Mouse (Mus musculus): Measurements from ENCODE around the gene Sf3b4. TPM values are rescaled to one million over a fixed set of nuclear protein-coding genes. Genes with fewer than 3 reads are reported as not detected.
"Not testable (repeated sequence)": the region's sequence is repeated elsewhere in the genome, so short reads cannot be mapped to it uniquely, and the experiment has no call there.

Sf3b4 gene
- polyA plus RNA-seq, 1 experiment from 2014 or later = 146 TPM

DNA sequence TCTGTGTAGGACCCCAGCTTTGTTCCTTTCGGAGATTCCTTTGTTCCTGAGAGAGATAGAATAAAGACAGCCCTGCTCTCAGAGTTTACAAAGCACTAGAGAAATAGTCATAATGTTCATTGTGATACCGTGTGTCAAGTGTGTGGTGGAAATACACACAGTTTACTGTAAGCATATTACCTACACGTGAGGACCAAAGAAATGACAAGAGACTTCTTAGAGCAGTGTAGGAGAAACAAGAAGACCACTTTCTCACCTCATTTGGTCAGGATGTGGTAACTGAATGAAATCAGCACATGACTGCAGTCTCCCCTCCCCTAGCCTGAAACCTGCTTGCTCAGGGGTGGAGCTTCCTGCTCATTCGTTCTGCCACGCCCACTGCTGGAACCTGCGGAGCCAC, 26.0 kb downstream of the Sf3b4 start:
- H3K4me1 ChIP-seq (replicated peaks) = peaks cover 16% of the 10 kb centered on the region
- H3K36me3 ChIP-seq = peaks cover 16% of the 10 kb centered on the region
- H3K9ac ChIP-seq = peak overlapping the region; percentile 34
- H3K27me3 ChIP-seq = peaks cover 3% of the 10 kb centered on the region; the same call in 1 of the 2 replicates
- H3K27ac ChIP-seq (replicated peaks) = peak overlapping the region; percentile 95
- no peaks in the 10 kb centered on the region for H3K9me3 ChIP-seq
- H3K4me3 ChIP-seq = peak overlapping the region; percentile 62
- WGBS = 7% methylated on average over 6 of the region's 6 CpGs
- ATAC-seq (ENCODE audit: low FRiP score, low read depth) = peak; percentile 20
- peak overlapping the region; percentile 96 for H3K4me2 ChIP-seq

DNA sequence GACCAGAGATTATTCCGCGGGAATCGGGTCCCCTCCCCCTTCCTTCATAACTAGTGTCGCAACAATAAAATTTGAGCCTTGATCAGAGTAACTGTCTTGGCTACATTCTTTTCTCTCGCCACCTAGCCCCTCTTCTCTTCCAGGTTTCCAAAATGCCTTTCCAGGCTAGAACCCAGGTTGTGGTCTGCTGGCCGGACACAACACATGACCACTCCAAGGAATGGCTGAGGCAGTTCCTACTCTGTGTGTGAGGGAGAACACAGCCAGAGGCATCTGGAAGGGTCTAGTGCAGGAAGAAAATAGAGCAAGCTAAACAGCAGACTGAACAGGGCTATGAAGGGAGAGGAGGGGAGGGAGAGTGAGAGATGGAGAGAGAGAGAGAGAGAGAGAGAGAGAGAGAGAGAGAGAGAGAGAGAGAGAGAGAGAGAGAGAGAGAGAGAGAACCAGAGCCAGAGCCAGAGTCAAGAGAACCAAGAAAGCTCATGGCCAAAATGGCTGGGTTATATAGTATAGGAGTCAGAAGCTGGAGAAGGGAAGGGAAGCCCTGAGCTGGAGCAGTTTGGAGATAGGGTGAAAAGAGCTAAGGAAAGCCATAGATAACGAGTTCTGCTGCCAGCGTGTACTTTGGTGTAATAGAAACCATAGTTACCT, 26.6 kb downstream of the Sf3b4 start:
- Histone ChIP-seq H3K4me2 (peak overlapping the region; percentile 96), H3K36me3 (peaks cover 14% of the 10 kb centered on the region), H3K4me1 (replicated peaks) (peaks cover 16% of the 10 kb centered on the region), H3K4me3 (peak overlapping the region; percentile 62; the same call in 1 of the 2 replicates)
- H3K9me3 ChIP-seq; H3K9ac ChIP-seq; H3K27ac ChIP-seq (replicated peaks); ATAC-seq (ENCODE audit: low FRiP score, low read depth); H3K27me3 ChIP-seq: not testable (repeated sequence)
- WGBS = 32% methylated on average over 8 of the region's 8 CpGs

DNA sequence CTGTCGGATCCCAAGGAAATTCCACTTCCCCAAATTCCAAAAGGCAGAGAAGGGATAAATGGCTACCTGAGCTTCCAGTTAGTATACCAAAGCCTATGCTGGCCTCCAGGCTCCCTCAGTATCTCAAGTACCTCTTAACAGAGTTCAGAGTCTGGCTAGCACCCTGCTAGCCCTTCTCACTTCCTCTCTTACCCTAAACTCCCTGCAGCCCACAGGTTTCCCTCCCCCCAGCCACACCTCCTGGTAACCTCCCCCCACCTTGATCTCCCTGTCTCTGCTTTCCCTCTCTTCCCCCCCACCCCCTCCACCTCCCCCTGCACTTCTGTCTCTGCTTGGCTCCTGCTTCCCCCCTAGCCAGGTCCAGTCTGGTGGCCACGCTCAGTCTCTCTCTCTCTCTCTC, 27.6 kb downstream of the Sf3b4 start:
- Histone ChIP-seq H3K27me3 (peaks cover 3% of the 10 kb centered on the region; the same call in 1 of the 2 replicates), H3K9me3 (no peaks in the 10 kb centered on the region), H3K4me2 (no peak overlapping the region), H3K27ac (replicated peaks) (no peak overlapping the region), H3K4me3 (no peak overlapping the region), H3K9ac (no peak overlapping the region), H3K36me3 (peaks cover 3% of the 10 kb centered on the region; the same call in 1 of the 2 replicates), H3K4me1 (replicated peaks) (peaks cover 16% of the 10 kb centered on the region)
- 64% methylated on average over 2 of the region's 2 CpGs for WGBS
- ATAC-seq (ENCODE audit: low FRiP score, low read depth) = no peak

DNA sequence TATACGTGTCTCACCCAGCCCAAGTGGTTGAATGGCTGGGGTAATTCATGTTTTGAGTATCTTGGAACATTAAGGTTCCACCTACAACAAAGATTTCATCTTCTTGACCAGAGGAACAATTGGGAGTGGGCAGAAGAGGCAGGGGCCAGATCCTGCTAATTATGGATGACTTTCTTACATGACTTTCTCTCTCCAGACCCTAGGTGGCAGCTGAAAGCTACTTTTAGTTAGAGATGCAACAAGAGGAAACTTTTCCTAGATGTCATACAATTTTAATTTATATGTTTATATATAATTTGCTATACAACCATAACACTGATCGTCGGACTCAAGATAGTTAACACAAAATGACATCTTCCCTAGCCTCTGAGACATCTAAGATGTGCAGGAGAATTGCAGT, 35.7 kb downstream of the Sf3b4 start:
- 88% methylated on average over 3 of the region's 3 CpGs for WGBS
- H3K9ac ChIP-seq = no peak overlapping the region
- H3K9me3 ChIP-seq = no peaks in the 10 kb centered on the region
- H3K4me1 ChIP-seq (replicated peaks) = no peaks in the 10 kb centered on the region
- no peak overlapping the region for H3K4me2 ChIP-seq
- H3K36me3 ChIP-seq = no peaks in the 10 kb centered on the region
- H3K27me3 ChIP-seq = no peaks in the 10 kb centered on the region
- H3K4me3 ChIP-seq = no peak overlapping the region
- H3K27ac ChIP-seq (replicated peaks) = no peak overlapping the region
- no peak for ATAC-seq (ENCODE audit: low FRiP score, low read depth)

DNA sequence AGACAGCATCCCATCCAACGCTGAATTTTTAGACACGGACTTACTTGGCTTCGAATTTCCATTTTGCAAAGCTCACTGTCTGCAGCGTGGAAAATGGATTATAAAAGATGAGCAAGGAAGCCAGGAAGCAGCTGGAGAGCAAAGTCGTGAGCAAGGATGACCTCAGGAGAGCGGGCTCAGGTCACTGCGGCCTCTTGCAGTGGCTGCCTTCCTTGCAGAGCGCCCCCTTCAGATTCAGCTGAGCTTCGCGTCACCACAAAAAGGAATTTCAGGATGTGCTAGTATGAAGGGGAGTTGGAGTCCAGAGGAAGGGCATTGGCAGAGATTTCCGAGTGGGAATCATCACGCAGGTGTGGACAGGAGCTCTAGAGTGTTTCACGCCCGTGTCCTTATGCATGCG, 37.1 kb downstream of the Sf3b4 start:
- H3K27ac ChIP-seq (replicated peaks) = no peak overlapping the region
- H3K4me1 ChIP-seq (replicated peaks) = no peaks in the 10 kb centered on the region
- no peaks in the 10 kb centered on the region for H3K36me3 ChIP-seq
- H3K9me3 ChIP-seq = no peaks in the 10 kb centered on the region
- H3K4me3 ChIP-seq = no peak overlapping the region
- no peaks in the 10 kb centered on the region for H3K27me3 ChIP-seq
- WGBS = 22% methylated on average over 15 of the region's 15 CpGs
- ATAC-seq (ENCODE audit: low FRiP score, low read depth) = no peak
- H3K4me2 ChIP-seq = no peak overlapping the region
- no peak overlapping the region for H3K9ac ChIP-seq

DNA sequence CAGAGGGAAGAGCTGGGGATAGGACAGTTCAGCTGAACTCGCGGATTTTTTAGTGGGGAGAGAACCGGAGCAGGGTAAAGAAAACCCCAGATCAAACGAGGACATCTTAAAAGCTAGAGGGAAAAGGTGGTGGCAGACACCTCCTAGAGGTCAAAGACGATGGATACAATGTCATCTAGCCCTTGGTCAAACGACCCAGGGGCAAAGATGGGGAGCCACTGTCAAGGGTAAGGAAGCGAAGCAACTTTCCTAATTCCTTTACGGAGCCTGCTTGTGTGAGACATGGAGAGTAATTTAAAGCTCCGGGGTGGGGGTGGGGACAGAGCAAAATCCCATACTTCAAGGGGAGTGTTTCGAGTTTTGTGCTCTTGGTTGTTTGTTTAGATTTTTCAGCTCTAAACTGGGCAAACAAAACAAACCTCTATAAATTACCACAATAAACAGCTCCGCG, 47.1 kb downstream of the Sf3b4 start:
- peak overlapping the region; percentile 97 for H3K27ac ChIP-seq (replicated peaks)
- ATAC-seq (ENCODE audit: low FRiP score, low read depth) = peak; percentile 53
- H3K4me1 ChIP-seq (replicated peaks) = peaks cover 24% of the 10 kb centered on the region
- no peaks in the 10 kb centered on the region for H3K27me3 ChIP-seq
- no peaks in the 10 kb centered on the region for H3K9me3 ChIP-seq
- peak overlapping the region; percentile 55 for H3K9ac ChIP-seq
- peak overlapping the region; percentile 59 for H3K4me3 ChIP-seq
- H3K4me2 ChIP-seq = peak overlapping the region; percentile 86
- H3K36me3 ChIP-seq = no peaks in the 10 kb centered on the region
- WGBS = under 1% methylated on average over 12 of the region's 12 CpGs

DNA sequence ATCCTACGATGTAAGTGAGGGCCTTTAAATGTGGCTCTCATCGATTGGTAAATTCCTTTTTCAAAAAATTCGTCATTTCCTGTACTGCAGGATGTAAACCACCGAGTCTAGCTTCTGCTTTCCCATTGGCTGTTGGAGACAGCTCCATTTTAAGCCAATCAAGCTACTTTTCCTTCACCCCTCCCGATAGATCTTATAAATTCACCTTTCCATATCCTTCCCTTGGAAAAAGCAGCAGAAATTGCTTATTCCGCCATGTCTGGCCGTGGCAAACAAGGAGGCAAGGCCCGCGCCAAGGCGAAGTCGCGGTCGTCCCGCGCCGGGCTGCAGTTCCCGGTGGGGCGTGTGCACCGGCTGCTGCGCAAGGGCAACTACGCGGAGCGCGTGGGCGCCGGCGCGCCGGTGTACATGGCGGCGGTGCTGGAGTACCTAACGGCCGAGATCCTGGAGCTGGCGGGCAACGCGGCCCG, 47.6 kb downstream of the Sf3b4 start, which contains the start of the genes Bola1 and Hist2h2ab:
Bola1 (minus strand) TSS at position 49 of the 470 bp plus-strand sequence.
Hist2h2ab (plus strand) TSS at position 205 of the 470 bp plus-strand sequence.
- no peaks in the 10 kb centered on the region for H3K27me3 ChIP-seq
- peak within 1 kb of the TSS; percentile 97 for H3K27ac ChIP-seq (replicated peaks)
- no peaks in the 10 kb centered on the region for H3K36me3 ChIP-seq
- H3K4me1 ChIP-seq (replicated peaks) = peaks cover 24% of the 10 kb centered on the region
- H3K9me3 ChIP-seq = no peaks in the 10 kb centered on the region
- H3K4me3 ChIP-seq = peak within 1 kb of the TSS; percentile 59
- H3K4me2 ChIP-seq = peak within 1 kb of the TSS; percentile 86
- under 1% methylated on average over 37 of the region's 37 CpGs for WGBS
- peak; percentile 94 for ATAC-seq (ENCODE audit: low FRiP score, low read depth)
- peak within 1 kb of the TSS; percentile 79 for H3K9ac ChIP-seq

DNA sequence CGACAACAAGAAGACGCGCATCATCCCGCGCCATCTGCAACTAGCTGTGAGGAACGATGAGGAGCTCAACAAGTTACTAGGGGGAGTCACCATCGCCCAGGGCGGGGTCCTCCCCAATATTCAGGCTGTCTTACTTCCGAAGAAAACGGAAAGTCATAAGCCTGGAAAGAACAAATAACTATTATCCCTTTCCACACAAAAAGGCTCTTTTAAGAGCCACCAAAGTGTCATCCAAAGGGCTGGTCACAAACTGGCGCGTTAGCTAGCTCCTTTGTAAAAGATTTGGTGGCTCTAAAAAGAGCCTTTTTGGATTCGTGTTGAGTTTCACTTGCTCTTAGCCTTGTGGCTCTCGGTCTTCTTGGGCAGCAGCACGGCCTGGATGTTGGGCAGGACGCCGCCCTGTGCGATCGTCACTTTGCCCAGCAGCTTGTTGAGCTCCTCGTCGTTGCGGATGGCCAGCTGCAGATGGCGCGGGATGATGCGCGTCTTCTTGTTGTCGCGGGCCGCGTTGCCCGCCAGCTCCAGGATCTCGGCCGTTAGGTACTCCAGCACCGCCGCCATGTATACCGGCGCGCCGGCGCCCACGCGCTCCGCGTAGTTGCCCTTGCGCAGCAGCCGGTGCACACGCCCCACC, 48.1 kb downstream of the Sf3b4 start:
- ATAC-seq (ENCODE audit: low FRiP score, low read depth); H3K36me3 ChIP-seq; H3K9me3 ChIP-seq; H3K27me3 ChIP-seq: not testable (repeated sequence)
- H3K4me2 ChIP-seq = peak overlapping the region; percentile 86
- peak overlapping the region; percentile 79 for H3K9ac ChIP-seq
- H3K27ac ChIP-seq (replicated peaks) = peak overlapping the region; percentile 97
- peaks cover 24% of the 10 kb centered on the region for H3K4me1 ChIP-seq (replicated peaks)
- peak overlapping the region; percentile 59 for H3K4me3 ChIP-seq
- under 1% methylated on average over 31 of the region's 47 CpGs for WGBS

DNA sequence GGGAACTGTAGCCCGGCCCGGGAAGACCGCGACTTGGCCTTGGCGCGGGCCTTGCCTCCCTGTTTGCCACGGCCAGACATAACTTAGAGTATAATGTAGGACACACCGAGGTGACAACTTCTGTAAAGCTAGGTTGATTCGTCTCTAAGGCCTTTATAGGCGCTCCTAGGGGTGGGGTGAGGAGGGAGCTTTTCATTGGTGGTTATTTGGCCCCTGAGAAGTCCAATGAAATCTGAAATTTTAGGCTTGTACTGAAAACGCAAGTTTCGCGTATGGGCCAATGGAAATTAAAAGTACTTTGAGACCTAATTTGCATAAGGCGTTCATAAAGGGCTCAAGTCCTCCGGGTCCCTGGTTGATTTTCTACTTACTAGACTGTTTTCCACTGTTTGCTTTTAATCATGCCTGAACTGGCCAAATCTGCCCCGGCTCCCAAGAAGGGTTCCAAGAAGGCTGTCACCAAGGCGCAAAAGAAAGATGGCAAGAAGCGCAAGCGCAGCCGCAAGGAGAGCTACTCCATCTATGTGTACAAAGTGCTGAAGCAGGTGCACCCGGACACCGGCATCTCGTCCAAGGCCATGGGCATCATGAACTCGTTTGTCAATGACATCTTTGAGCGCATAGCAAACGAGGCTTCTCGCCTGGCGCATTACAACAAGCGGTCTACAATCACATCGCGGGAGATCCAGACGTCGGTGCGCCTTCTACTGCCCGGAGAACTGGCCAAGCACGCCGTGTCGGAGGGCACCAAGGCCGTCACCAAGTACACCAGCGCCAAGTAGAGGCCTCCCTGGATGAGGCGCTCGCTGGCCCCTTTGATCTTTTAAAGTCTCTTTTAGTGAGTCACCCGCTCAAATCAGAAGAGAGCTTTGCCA, 48.9 kb downstream of the Sf3b4 start, which contains the start of the genes Hist2h2ac and Hist2h2be:
Hist2h2ac (minus strand) TSS at position 116 of the 875 bp plus-strand sequence.
Hist2h2be (plus strand) TSS at position 355 of the 875 bp plus-strand sequence.
- peaks cover 27% of the 10 kb centered on the region for H3K4me1 ChIP-seq (replicated peaks)
- ATAC-seq (ENCODE audit: low FRiP score, low read depth) = peak; percentile 88
- WGBS = under 1% methylated on average over 43 of the region's 43 CpGs

DNA sequence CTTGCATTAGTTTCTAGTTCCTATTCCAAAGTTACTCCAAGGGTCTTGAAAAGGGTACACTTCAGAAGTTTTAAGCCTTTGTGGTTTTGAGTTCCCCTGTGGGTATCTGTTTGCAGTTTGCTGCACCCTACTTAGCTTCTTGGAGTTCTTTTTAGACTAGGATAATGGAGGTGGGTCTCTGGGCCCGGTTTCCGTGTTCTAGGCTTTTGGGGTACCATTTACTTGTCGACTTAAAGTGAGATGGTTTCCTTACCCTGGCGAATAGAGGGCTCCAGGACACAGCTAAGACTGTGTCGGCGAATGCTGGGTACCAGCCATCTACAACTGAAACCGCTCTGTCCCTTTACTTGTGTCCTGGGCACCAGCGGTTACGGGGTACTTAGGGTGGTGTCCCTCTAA, 49.5 kb downstream of the Sf3b4 start:
- Histone ChIP-seq H3K27ac (replicated peaks) (peak overlapping the region; percentile 97), H3K27me3 (no peaks in the 10 kb centered on the region), H3K4me3 (peak overlapping the region; percentile 59), H3K9ac (peak overlapping the region; percentile 79), H3K4me2 (peak overlapping the region; percentile 86), H3K4me1 (replicated peaks) (peaks cover 27% of the 10 kb centered on the region), H3K9me3 (no peaks in the 10 kb centered on the region), H3K36me3 (no peaks in the 10 kb centered on the region)
- ATAC-seq (ENCODE audit: low FRiP score, low read depth) = no peak
- 9% methylated on average over 9 of the region's 9 CpGs for WGBS

More for the DNA sequence above, 48.9 kb downstream of the Sf3b4 start, which contains the start of the genes Hist2h2ac and Hist2h2be:
- Histone ChIP-seq H3K9ac (peak within 1 kb of the TSS; percentile 79), H3K9me3 (no peaks in the 10 kb centered on the region), H3K27me3 (no peaks in the 10 kb centered on the region), H3K36me3 (no peaks in the 10 kb centered on the region), H3K4me2 (peak within 1 kb of the TSS; percentile 86), H3K27ac (replicated peaks) (peak within 1 kb of the TSS; percentile 97), H3K4me3 (peak within 1 kb of the TSS; percentile 59)

DNA sequence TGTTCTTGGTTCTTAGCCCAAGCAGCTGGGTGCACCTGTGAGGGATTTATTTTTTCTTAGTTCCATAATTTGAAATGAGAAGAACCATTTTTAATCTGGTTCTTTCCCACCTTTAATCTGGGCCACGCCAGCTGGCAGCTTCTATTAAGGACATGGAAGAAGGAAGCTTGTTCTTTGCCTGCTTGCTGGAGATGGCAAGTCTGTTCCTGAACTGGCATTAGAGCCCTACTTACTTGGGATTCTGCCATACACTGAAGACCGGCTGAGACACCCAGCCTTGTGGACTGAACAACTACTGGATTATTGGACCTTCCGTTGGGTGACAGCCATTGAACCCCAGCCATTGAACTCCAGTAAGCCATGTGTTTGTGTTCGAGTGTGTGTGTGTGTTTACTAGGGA, 50.6 kb downstream of the Sf3b4 start:
- Histone ChIP-seq H3K36me3 (no peaks in the 10 kb centered on the region), H3K4me3 (no peak overlapping the region), H3K9me3 (no peaks in the 10 kb centered on the region), H3K4me1 (replicated peaks) (peaks cover 27% of the 10 kb centered on the region), H3K27ac (replicated peaks) (no peak overlapping the region), H3K4me2 (peak overlapping the region; percentile 86), H3K9ac (no peak overlapping the region), H3K27me3 (no peaks in the 10 kb centered on the region)
- ATAC-seq (ENCODE audit: low FRiP score, low read depth) = no peak
- WGBS = 86% methylated on average over 4 of the region's 4 CpGs
